ENCODE assay signal across 47 mouse cellular contexts in genomic region chr3:59185662-59186061, GRCm38 (mm10). TPM values are rescaled to one million over a fixed set of nuclear protein-coding genes. Genes with fewer than 3 reads are reported as not detected.
"Had no signal": no experiment of that assay in that cellular context is flagged by ENCODE, and none has a peak within 500 bp of the region (broad histone marks: within the 10 kb centered on the region; RNA-seq: fewer than 3 reads in every experiment).

No protein-coding gene starts in this region.

- DNase-seq: heart, adult 2 months; heart, postnatal 10 days; heart, postnatal 14 days; heart, postnatal 36 days; heart, postnatal 4 days; kidney, adult 11 months; kidney, adult 18-20 months; kidney, adult 2 months; kidney, adult 8-10 months; kidney, adult 9 months; kidney, postnatal 10 days; kidney, postnatal 14 days; kidney, postnatal 25 days; kidney, postnatal 36 days; kidney, postnatal 4 days; layer of hippocampus, adult 9-11 months; layer of hippocampus, postnatal 36 days had no signal

- H3K4me2 ChIP-seq: heart, embryonic 11.5 days; heart, embryonic 12.5 days; heart, embryonic 13.5 days; heart, embryonic 15.5 days; hindbrain, embryonic 12.5 days; hindbrain, embryonic 13.5 days; hindbrain, embryonic 14.5 days; hindbrain, embryonic 15.5 days; intestine, embryonic 15.5 days; kidney, embryonic 15.5 days had no signal

- H3K36me3 ChIP-seq: heart, embryonic 10.5 days; heart, embryonic 12.5 days; heart, embryonic 13.5 days; heart, embryonic 15.5 days; hindbrain, embryonic 10.5 days; hindbrain, embryonic 12.5 days; hindbrain, embryonic 13.5 days; hindbrain, embryonic 15.5 days; intestine, embryonic 15.5 days; kidney, embryonic 15.5 days had no signal

- H3K27ac ChIP-seq: heart, adult 2 months; heart, embryonic 10.5 days; heart, embryonic 13.5 days; heart, embryonic 15.5 days; hindbrain, embryonic 10.5 days; hindbrain, embryonic 12.5 days; hindbrain, embryonic 13.5 days; hindbrain, embryonic 14.5 days; hindbrain, embryonic 15.5 days; hindbrain, postnatal 0 days; intestine, embryonic 15.5 days; kidney, embryonic 15.5 days; kidney, postnatal 0 days; layer of hippocampus, adult 2 months had no signal

- H3K4me3 ChIP-seq: heart, adult 2 months; heart, embryonic 10.5 days; heart, embryonic 12.5 days; heart, embryonic 13.5 days; heart, embryonic 15.5 days; hindbrain, embryonic 10.5 days; hindbrain, embryonic 12.5 days; hindbrain, embryonic 13.5 days; hindbrain, embryonic 15.5 days; intestine, embryonic 15.5 days; kidney, embryonic 15.5 days; layer of hippocampus, adult 2 months had no signal

- H3K27me3 ChIP-seq: heart, embryonic 12.5 days; heart, embryonic 13.5 days; heart, embryonic 15.5 days; hindbrain, embryonic 12.5 days; hindbrain, embryonic 13.5 days; hindbrain, embryonic 15.5 days; intestine, embryonic 15.5 days; kidney, embryonic 15.5 days had no signal

- H3K9me3 ChIP-seq: heart, embryonic 10.5 days; heart, embryonic 12.5 days; heart, embryonic 13.5 days; heart, embryonic 15.5 days; hindbrain, embryonic 10.5 days; hindbrain, embryonic 12.5 days; hindbrain, embryonic 13.5 days; hindbrain, embryonic 15.5 days; intestine, embryonic 15.5 days; kidney, embryonic 15.5 days had no signal

- H3K9ac ChIP-seq: heart, embryonic 12.5 days; heart, embryonic 13.5 days; heart, embryonic 15.5 days; hindbrain, embryonic 12.5 days; hindbrain, embryonic 13.5 days; hindbrain, embryonic 14.5 days; hindbrain, embryonic 15.5 days; intestine, embryonic 15.5 days; kidney, embryonic 15.5 days had no signal

- ATAC-seq: hindbrain, embryonic 16.5 days; hindbrain, postnatal 0 days; inflammation-experienced regulatory T-cells, adult 6 months; intestine, embryonic 15.5 days; intestine, postnatal 0 days had no signal

- H3K4me1 ChIP-seq: heart, embryonic 10.5 days; heart, embryonic 12.5 days; heart, embryonic 15.5 days; hindbrain, embryonic 10.5 days; hindbrain, embryonic 13.5 days; hindbrain, embryonic 15.5 days; intestine, embryonic 15.5 days; kidney, embryonic 15.5 days had no signal

RNA-seq across cellular contexts. Expression of gene Gpr87, which starts 9.2 kb away (rescaled TPM):
- total RNA-seq: heart, adult 2 months; heart, postnatal 10 days; heart, postnatal 14 days; heart, postnatal 25 days; heart, postnatal 36 days; heart, postnatal 4 days; hematopoietic stem cell, adult 5-6 weeks; hindbrain, postnatal 0 days; layer of hippocampus, adult 18-20 months; layer of hippocampus, adult 2 months; layer of hippocampus, adult 8-10 months; layer of hippocampus, postnatal 10 days; layer of hippocampus, postnatal 14 days; layer of hippocampus, postnatal 25 days; layer of hippocampus, postnatal 36 days; left cerebral cortex, adult 18-20 months had no signal
- polyA plus RNA-seq: heart, adult 2 months; heart, embryonic 11.5 days; heart, embryonic 13.5 days; heart, embryonic 14.5 days; heart, postnatal 0 days; hindbrain, embryonic 11.5 days; hindbrain, embryonic 12.5 days; hindbrain, embryonic 14.5 days; inflammation-experienced regulatory T-cells, adult 6 months; intestine, embryonic 15.5 days; intestine, postnatal 0 days; kidney, embryonic 15.5 days; large intestine, adult 2 months had no signal
